Mouse (Mus musculus): ENCODE data around the gene Gm11565.
"Not testable (repeated sequence)": the region's sequence is repeated elsewhere in the genome, so short reads cannot be mapped to it uniquely, and the experiment has no call there.

Gene Gm11565

GRCm38 (mm10) chr11:99914451-99914850 is at the start of gene Gm11565:
TSS of gene Gm11565 (plus strand) at chr11:99914751.
- DNase-seq (ENCODE audit: extremely low spot score, low spot score): no peak

GRCm38 (mm10) chr11:99873089-99873488 is 41.5 kb upstream of the Gm11565 start, which contains the start of gene Krtap9-1:
TSS of gene Krtap9-1 (plus strand) at chr11:99873389.
- not testable (repeated sequence) for DNase-seq (ENCODE audit: extremely low spot score, low spot score)

- not testable (repeated sequence) for DNase-seq (ENCODE audit: extremely low spot score, low spot score)
Measured at GRCm38 (mm10) chr11:99878887-99879286, 35.7 kb upstream of the Gm11565 start, which contains the start of gene Gm11567. TSS of gene Gm11567 (plus strand) at chr11:99879187.

GRCm38 (mm10) chr11:99907620-99908019 is 6.9 kb upstream of the Gm11565 start, which contains the start of gene Krtap31-1:
TSS of gene Krtap31-1 (plus strand) at chr11:99907920.
- no peak for DNase-seq (ENCODE audit: extremely low spot score, low spot score)

GRCm38 (mm10) chr11:99935991-99936390 is 21.4 kb downstream of the Gm11565 start, which contains the start of gene Krtap31-2:
TSS of gene Krtap31-2 (plus strand) at chr11:99936291.
- DNase-seq (ENCODE audit: extremely low spot score, low spot score): no peak

- DNase-seq (ENCODE audit: extremely low spot score, low spot score): no peak
Measured at GRCm38 (mm10) chr11:99937751-99938264, 23.3 kb downstream of the Gm11565 start.

GRCm38 (mm10) chr11:99948175-99948574 is 33.6 kb downstream of the Gm11565 start, which contains the start of gene Krtap9-5:
TSS of gene Krtap9-5 (plus strand) at chr11:99948475.
- DNase-seq (ENCODE audit: extremely low spot score, low spot score): no peak

GRCm38 (mm10) chr11:99964213-99964612 is 49.7 kb downstream of the Gm11565 start:
- DNase-seq (ENCODE audit: extremely low spot score, low spot score): no peak

Measured in neural tube, embryonic 10.5 days (tissue).